Mouse (Mus musculus) neural tube, embryonic 14.5 days (tissue): ENCODE measurements around the gene Rpl7l1. TPM values are rescaled to one million over a fixed set of nuclear protein-coding genes. Genes with fewer than 3 reads are reported as not detected.
A peak's percentile ranks its signal among the peaks of the same experiment; 100 is the strongest.

Experiments used
- ATAC-seq: fragments of 200-750 bp; cut with Nextera tagmentation; 2 replicates; pipeline ENCODE4 v1.8.0; 2017; ENCODE audit warnings: low read depth, mild to moderate bottlenecking, moderate TSS enrichment, moderate library complexity
- H3K27ac ChIP-seq: fragments of 300-500 bp; sonication (generic); 2 replicates; pipeline ENCODE4 v1.5.1; 2014; ENCODE audit warnings: low read depth, mild to moderate bottlenecking, control low read depth, low read length, moderate library complexity, mixed read lengths
- H3K27me3 ChIP-seq: fragments of 300-500 bp; sonication (generic); 2 replicates; pipeline ENCODE4 v1.6.1; 2014; ENCODE audit warnings: low read length; ENCODE audit not compliant: control insufficient read depth, insufficient read depth
- H3K36me3 ChIP-seq: fragments of 300-500 bp; sonication (generic); 2 replicates; pipeline ENCODE4 v1.6.1; 2014; ENCODE audit warnings: low read length, mixed read lengths; ENCODE audit not compliant: control insufficient read depth, insufficient read depth
- H3K4me1 ChIP-seq: fragments of 300-500 bp; sonication (generic); 2 replicates; pipeline ENCODE4 v1.6.1; 2014; ENCODE audit warnings: low read length; ENCODE audit not compliant: control insufficient read depth, insufficient read depth
- H3K4me2 ChIP-seq: fragments of 300-500 bp; sonication (generic); 2 replicates; pipeline ENCODE4 v1.6.1; 2014; ENCODE audit warnings: mild to moderate bottlenecking, low read depth, low read length, control low read depth
- H3K4me3 ChIP-seq: fragments of 300-500 bp; sonication (generic); 2 replicates; pipeline ENCODE4 v1.5.1; 2014; ENCODE audit warnings: low read depth, low read length, control low read depth, mixed read lengths
- H3K9ac ChIP-seq: fragments of 300-500 bp; sonication (generic); replicated peaks from 2 replicates; pipeline ENCODE4 v1.6.1; 2014; ENCODE audit warnings: low read depth, mild to moderate bottlenecking, control low read depth, low read length, mixed read lengths
- H3K9me3 ChIP-seq: fragments of 300-500 bp; sonication (generic); 2 replicates; pipeline ENCODE4 v1.6.1; 2016; ENCODE audit warnings: low read length; ENCODE audit not compliant: control insufficient read depth
- whole genome bisulfite sequencing: fragments of 180-500 bp; shearing (Covaris S2); extraction: QIAGEN DNeasy Blood & Tissue Kit; methylation state at CpG from one replicate; pipeline ENCODE4 v1.1.7; 2014; 5-methylcytosine and 5-hydroxymethylcytosine counted together
- polyA plus RNA-seq: library from polyadenylated mRNA; unstranded; fragments of >200 nt; fragmentation: Nextera tagmentation; extraction: Ambion mirVana; gene quantifications from 2 replicates; pipeline ENCODE4 v1.2.1, GENCODE M21; 2014

The Rpl7l1 gene
- 69.9 and 82.1 TPM in 2 replicates for polyA plus RNA-seq

- Histone ChIP-seq H3K9me3 (no peaks in the 10 kb centered on the region), H3K27me3 (no peaks in the 10 kb centered on the region), H3K4me1 (peaks cover 8% of the 10 kb centered on the region; the same call in 1 of the 2 replicates), H3K36me3 (peaks cover 20% of the 10 kb centered on the region), H3K9ac (peak within 1 kb of the TSS; percentile 66), H3K4me3 (peak within 1 kb of the TSS; percentile 59), H3K4me2 (peak within 1 kb of the TSS; percentile 51), H3K27ac (peak within 1 kb of the TSS; percentile 86)
- ATAC-seq = peak; percentile 96
- WGBS = 1% methylated on average over 44 of the region's 44 CpGs
Measured at GRCm38 (mm10) chr17:46782341-46783221, at the start of gene Rpl7l1. Gene Rpl7l1, minus strand, starts transcription at chr17:46782672.

- H3K4me2 ChIP-seq = no peak overlapping the region
- 80% methylated on average over 11 of the region's 11 CpGs for WGBS
Measured at GRCm38 (mm10) chr17:46829856-46830535, 47.5 kb upstream of the Rpl7l1 start.

GRCm38 (mm10) chr17:46828935-46829334 lies 46.5 kb upstream of the Rpl7l1 start:
- H3K27ac ChIP-seq = no peak overlapping the region
- ATAC-seq = no peak
- H3K9me3 ChIP-seq = no peaks in the 10 kb centered on the region
- H3K27me3 ChIP-seq = no peaks in the 10 kb centered on the region
- WGBS = 96% methylated on average over 3 of the region's 3 CpGs
- H3K4me1 ChIP-seq = no peaks in the 10 kb centered on the region
- H3K4me3 ChIP-seq = no peak overlapping the region
- no peak overlapping the region for H3K9ac ChIP-seq
- H3K36me3 ChIP-seq = peaks cover 26% of the 10 kb centered on the region
- no peak overlapping the region for H3K4me2 ChIP-seq

More at GRCm38 (mm10) chr17:46829856-46830535, 47.5 kb upstream of the Rpl7l1 start:
- ATAC-seq = no peak
- Histone ChIP-seq H3K9ac (no peak overlapping the region), H3K27me3 (no peaks in the 10 kb centered on the region), H3K4me3 (no peak overlapping the region), H3K36me3 (peaks cover 18% of the 10 kb centered on the region), H3K9me3 (no peaks in the 10 kb centered on the region), H3K27ac (no peak overlapping the region), H3K4me1 (no peaks in the 10 kb centered on the region)

- H3K4me3 ChIP-seq = no peak overlapping the region
- WGBS = 95% methylated on average over 8 of the region's 8 CpGs
- no peak overlapping the region for H3K9ac ChIP-seq
- no peaks in the 10 kb centered on the region for H3K4me1 ChIP-seq
- no peaks in the 10 kb centered on the region for H3K27me3 ChIP-seq
- H3K4me2 ChIP-seq = no peak overlapping the region
- ATAC-seq = no peak
- no peaks in the 10 kb centered on the region for H3K9me3 ChIP-seq
- H3K36me3 ChIP-seq = peaks cover 30% of the 10 kb centered on the region
- no peak overlapping the region for H3K27ac ChIP-seq
Measured at GRCm38 (mm10) chr17:46823091-46823490, 40.6 kb upstream of the Rpl7l1 start.

GRCm38 (mm10) chr17:46820628-46821027 lies 38.2 kb upstream of the Rpl7l1 start:
- Histone ChIP-seq H3K9me3 (no peaks in the 10 kb centered on the region), H3K27ac (no peak overlapping the region), H3K27me3 (no peaks in the 10 kb centered on the region), H3K4me2 (no peak overlapping the region), H3K4me1 (no peaks in the 10 kb centered on the region), H3K4me3 (no peak overlapping the region), H3K36me3 (peaks cover 29% of the 10 kb centered on the region), H3K9ac (no peak overlapping the region)
- 93% methylated on average over 7 of the region's 7 CpGs for WGBS
- ATAC-seq = no peak

GRCm38 (mm10) chr17:46817734-46818158 lies 35.3 kb upstream of the Rpl7l1 start:
- no peak overlapping the region for H3K4me2 ChIP-seq
- no peaks in the 10 kb centered on the region for H3K4me1 ChIP-seq
- H3K27ac ChIP-seq = no peak overlapping the region
- ATAC-seq = no peak
- WGBS = 86% methylated on average over 12 of the region's 12 CpGs
- H3K36me3 ChIP-seq = peaks cover 15% of the 10 kb centered on the region; the same call in 1 of the 2 replicates
- H3K4me3 ChIP-seq = no peak overlapping the region
- H3K9ac ChIP-seq = no peak overlapping the region
- H3K9me3 ChIP-seq = no peaks in the 10 kb centered on the region
- H3K27me3 ChIP-seq = no peaks in the 10 kb centered on the region

GRCm38 (mm10) chr17:46816306-46816705 lies 33.8 kb upstream of the Rpl7l1 start:
- Histone ChIP-seq H3K36me3 (peaks cover 8% of the 10 kb centered on the region; the same call in 1 of the 2 replicates), H3K4me3 (no peak overlapping the region), H3K27ac (no peak overlapping the region), H3K4me2 (no peak overlapping the region), H3K9me3 (no peaks in the 10 kb centered on the region), H3K9ac (no peak overlapping the region), H3K4me1 (no peaks in the 10 kb centered on the region), H3K27me3 (no peaks in the 10 kb centered on the region)
- no peak for ATAC-seq
- 69% methylated on average over 13 of the region's 13 CpGs for WGBS

GRCm38 (mm10) chr17:46814497-46814896 lies 32.0 kb upstream of the Rpl7l1 start:
- Histone ChIP-seq H3K36me3 (peaks cover 12% of the 10 kb centered on the region; the same call in 1 of the 2 replicates), H3K4me3 (no peak overlapping the region), H3K9me3 (no peaks in the 10 kb centered on the region), H3K9ac (no peak overlapping the region), H3K4me1 (no peaks in the 10 kb centered on the region), H3K27me3 (no peaks in the 10 kb centered on the region), H3K27ac (no peak overlapping the region), H3K4me2 (no peak overlapping the region)
- whole genome bisulfite sequencing = 94% methylated on average over 6 of the region's 6 CpGs
- no peak for ATAC-seq

- Histone ChIP-seq H3K27ac (no peak overlapping the region), H3K4me2 (no peak overlapping the region), H3K4me1 (no peaks in the 10 kb centered on the region), H3K9me3 (no peaks in the 10 kb centered on the region), H3K27me3 (no peaks in the 10 kb centered on the region), H3K9ac (no peak overlapping the region), H3K36me3 (peaks cover 10% of the 10 kb centered on the region; the same call in 1 of the 2 replicates), H3K4me3 (no peak overlapping the region)
- WGBS = 86% methylated on average over 8 of the region's 8 CpGs
- no peak for ATAC-seq
Measured at GRCm38 (mm10) chr17:46813637-46814036, 31.2 kb upstream of the Rpl7l1 start.
